Mouse (Mus musculus) forebrain, postnatal 0 days (tissue): ENCODE measurements at regions not wholly inside any gene's neighbourhood (a gene's known extent, or its start where the extent isn't known, plus 50 kb on each side); places are given as distances from the start of the nearest gene placed in this dataset.

Experiments
- ATAC-seq: fragments of 200-750 bp; cut with Nextera tagmentation; 2 replicates; pipeline ENCODE4 v1.8.0; 2017; ENCODE audit warnings: mild to moderate bottlenecking, moderate library complexity
- DNase-seq: peaks from one replicate; pipeline ENCODE4 v3.0.0-alpha.2; 2015
- H3K27ac ChIP-seq: fragments of 300-500 bp; sonication (generic); 2 replicates; pipeline ENCODE4 v1.5.1; 2014; ENCODE audit warnings: low read depth, mild to moderate bottlenecking, antibody characterized with exemption, low read length, moderate library complexity, mixed read lengths
- H3K27me3 ChIP-seq: fragments of 300-500 bp; sonication (generic); 2 replicates; pipeline ENCODE4 v1.6.1; 2014; ENCODE audit warnings: mild to moderate bottlenecking, low read length, mixed read lengths; ENCODE audit not compliant: insufficient read depth
- H3K36me3 ChIP-seq: fragments of 300-500 bp; sonication (generic); 2 replicates; pipeline ENCODE4 v1.6.1; 2014; ENCODE audit warnings: mild to moderate bottlenecking, moderate library complexity; ENCODE audit not compliant: insufficient read depth
- H3K4me1 ChIP-seq: fragments of 300-500 bp; sonication (generic); 2 replicates; pipeline ENCODE4 v1.6.1; 2014; ENCODE audit warnings: antibody characterized with exemption; ENCODE audit not compliant: insufficient read depth
- H3K4me2 ChIP-seq: fragments of 300-500 bp; sonication (generic); 2 replicates; pipeline ENCODE4 v1.6.1; 2014; ENCODE audit warnings: low read depth, mild to moderate bottlenecking, moderate library complexity
- H3K4me3 ChIP-seq: fragments of 300-500 bp; sonication (generic); 2 replicates; pipeline ENCODE4 v1.5.1; 2014; ENCODE audit warnings: low read depth, low read length, mixed read lengths
- H3K9ac ChIP-seq: fragments of 300-500 bp; sonication (generic); 2 replicates; pipeline ENCODE4 v1.6.1; 2014; ENCODE audit warnings: mild to moderate bottlenecking
- H3K9me3 ChIP-seq: fragments of 300-500 bp; sonication (generic); 2 replicates; pipeline ENCODE4 v1.6.1; 2016; ENCODE audit warnings: low read length
- CTCF ChIP-seq: sonication (generic); IDR thresholded peaks from 2 replicates; pipeline ENCODE4 v1.5.1; 2016; ENCODE audit warnings: antibody characterized with exemption, control low read depth, low read depth
- WGBS: fragments of 180-500 bp; shearing (Covaris S2); extraction: QIAGEN DNeasy Blood & Tissue Kit; methylation state at CpG from one replicate; pipeline ENCODE4 v1.1.7; 2014; 5-methylcytosine and 5-hydroxymethylcytosine counted together

DNA sequence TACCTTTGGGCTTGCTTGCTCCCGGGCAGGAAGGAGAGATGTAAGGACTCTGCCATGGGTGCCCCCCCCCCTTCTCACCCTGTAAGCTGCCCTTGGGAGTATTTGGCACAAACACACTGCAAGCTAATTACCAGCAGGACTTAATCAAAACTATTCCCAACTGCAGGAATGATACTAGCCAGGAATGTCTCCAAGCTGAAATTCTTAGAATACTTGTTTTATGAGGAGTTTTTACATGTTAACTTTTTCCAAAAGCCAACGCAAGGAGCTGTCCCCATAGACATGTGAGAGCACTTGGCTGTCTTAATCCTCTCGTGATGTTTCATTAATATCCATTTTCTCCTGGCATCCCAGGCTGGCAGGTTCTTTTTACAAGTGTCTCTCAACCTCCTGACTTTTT lies 155.6 kb upstream of the Irx6 start:
- no peak overlapping the region for H3K4me3 ChIP-seq
- no peaks in the 10 kb centered on the region for H3K36me3 ChIP-seq
- no peak overlapping the region for H3K27ac ChIP-seq
- DNase-seq: no peak
- ATAC-seq: no peak
- no peak overlapping the region for H3K4me2 ChIP-seq
- 79% methylated on average over 3 of the region's 3 CpGs for WGBS
- H3K27me3 ChIP-seq: no peaks in the 10 kb centered on the region
- H3K9ac ChIP-seq: no peak overlapping the region
- no peaks in the 10 kb centered on the region for H3K4me1 ChIP-seq
- H3K9me3 ChIP-seq: no peaks in the 10 kb centered on the region
- no peak for TF ChIP-seq CTCF

DNA sequence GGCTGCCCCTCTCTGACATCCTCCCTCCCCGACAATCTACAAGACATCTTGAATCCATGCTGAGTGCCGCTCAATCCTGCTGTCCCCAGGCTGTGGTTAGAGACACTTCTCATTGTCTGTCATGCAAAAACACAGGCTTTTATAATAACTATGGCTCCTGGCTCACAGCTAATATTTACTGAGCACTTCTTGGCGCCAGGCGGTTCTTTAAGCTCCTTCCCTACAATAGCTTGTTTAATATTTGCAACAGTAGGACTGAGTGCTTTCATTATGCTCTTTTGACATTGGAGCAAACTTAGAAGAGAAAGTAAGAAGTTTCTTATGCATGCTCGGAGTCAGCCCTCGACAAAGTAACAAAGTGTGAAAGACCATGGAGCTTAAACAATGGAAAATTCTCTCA lies 151.6 kb upstream of the Irx6 start:
- no peaks in the 10 kb centered on the region for H3K36me3 ChIP-seq
- no peaks in the 10 kb centered on the region for H3K27me3 ChIP-seq
- DNase-seq: no peak
- no peaks in the 10 kb centered on the region for H3K9me3 ChIP-seq
- ATAC-seq: no peak
- no peak overlapping the region for H3K4me2 ChIP-seq
- no peak overlapping the region for H3K9ac ChIP-seq
- WGBS: 67% methylated on average over 6 of the region's 6 CpGs
- no peak overlapping the region for H3K4me3 ChIP-seq
- TF ChIP-seq CTCF: no peak
- no peak overlapping the region for H3K27ac ChIP-seq
- no peaks in the 10 kb centered on the region for H3K4me1 ChIP-seq

DNA sequence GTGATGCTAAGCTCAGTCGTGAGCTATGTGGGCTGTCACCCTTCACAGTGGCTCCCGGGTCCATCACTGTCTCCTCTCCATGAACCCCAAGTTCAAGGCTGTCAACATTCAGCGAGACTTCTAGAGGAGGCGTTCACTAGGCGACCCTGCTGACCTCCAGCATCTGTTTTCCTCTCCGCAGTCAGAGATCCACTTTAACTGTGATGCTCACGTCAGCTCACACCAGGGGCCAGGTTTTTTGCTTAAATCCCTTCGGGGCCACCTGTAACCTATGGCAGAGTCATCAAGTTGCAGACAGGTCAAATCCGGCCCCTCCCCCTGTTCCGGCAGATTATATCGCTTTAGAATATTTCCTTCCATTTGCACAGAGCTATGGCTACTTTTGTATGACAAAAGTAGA lies 144.3 kb upstream of the Irx6 start:
- ATAC-seq (no peak), DNase-seq (no peak)
- H3K9me3 ChIP-seq: no peaks in the 10 kb centered on the region; the same call in 1 of the 2 replicates
- H3K36me3 ChIP-seq: no peaks in the 10 kb centered on the region
- H3K4me2 ChIP-seq: no peak overlapping the region
- H3K4me3 ChIP-seq: no peak overlapping the region
- H3K4me1 ChIP-seq: no peaks in the 10 kb centered on the region
- no peaks in the 10 kb centered on the region for H3K27me3 ChIP-seq
- no peak overlapping the region for H3K27ac ChIP-seq
- TF ChIP-seq CTCF: no peak
- no peak overlapping the region for H3K9ac ChIP-seq
- 82% methylated on average over 11 of the region's 11 CpGs for WGBS

DNA sequence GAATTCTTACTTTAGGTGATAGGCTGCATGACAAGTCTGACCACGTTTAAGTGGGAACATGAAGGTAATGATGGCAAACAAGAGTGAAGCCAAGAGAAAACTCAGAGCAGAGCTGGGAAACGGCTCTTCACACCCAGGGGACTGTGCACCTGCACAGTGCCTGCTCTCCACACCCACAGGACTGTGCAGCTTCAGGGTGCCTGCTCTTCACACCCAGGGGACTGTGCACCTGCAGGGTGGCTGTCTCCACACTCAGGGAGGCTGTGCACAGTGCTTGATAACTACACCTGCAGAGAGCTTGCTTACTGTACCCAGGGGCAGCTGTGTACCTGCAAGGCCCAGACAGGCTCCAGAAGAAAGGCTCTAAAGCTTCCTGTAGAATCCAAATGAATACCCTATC lies 133.5 kb upstream of the Irx6 start:
- TF ChIP-seq CTCF: no peak

GRCm38 (mm10) chr8:92545347-92546059 lies 128.6 kb upstream of the Irx6 start:
- whole genome bisulfite sequencing: 7% methylated on average over 17 of the region's 17 CpGs
- H3K36me3 ChIP-seq: no peaks in the 10 kb centered on the region
- H3K9ac ChIP-seq: no peak overlapping the region
- H3K4me1 ChIP-seq: no peaks in the 10 kb centered on the region
- no peak overlapping the region for H3K4me3 ChIP-seq
- no peaks in the 10 kb centered on the region for H3K9me3 ChIP-seq
- no peak for TF ChIP-seq CTCF
- H3K27me3 ChIP-seq: no peaks in the 10 kb centered on the region; the same call in 1 of the 2 replicates
- 0 out of 2 replicates have a peak overlapping the region, but pooled peaks have one; percentile 26 for H3K4me2 ChIP-seq
- peak; percentile 31 for DNase-seq
- no peak overlapping the region for H3K27ac ChIP-seq
- peak; percentile 65; the same call in 1 of the 2 replicates for ATAC-seq

More for the DNA sequence above, 133.5 kb upstream of the Irx6 start:
- Histone ChIP-seq H3K27me3 (no peaks in the 10 kb centered on the region; the same call in 1 of the 2 replicates), H3K4me3 (no peak overlapping the region), H3K9me3 (no peaks in the 10 kb centered on the region), H3K9ac (no peak overlapping the region), H3K27ac (no peak overlapping the region), H3K36me3 (no peaks in the 10 kb centered on the region), H3K4me1 (no peaks in the 10 kb centered on the region), H3K4me2 (no peak overlapping the region)
- DNase-seq (no peak), ATAC-seq (no peak)
- WGBS: 65% methylated on average over 2 of the region's 2 CpGs

DNA sequence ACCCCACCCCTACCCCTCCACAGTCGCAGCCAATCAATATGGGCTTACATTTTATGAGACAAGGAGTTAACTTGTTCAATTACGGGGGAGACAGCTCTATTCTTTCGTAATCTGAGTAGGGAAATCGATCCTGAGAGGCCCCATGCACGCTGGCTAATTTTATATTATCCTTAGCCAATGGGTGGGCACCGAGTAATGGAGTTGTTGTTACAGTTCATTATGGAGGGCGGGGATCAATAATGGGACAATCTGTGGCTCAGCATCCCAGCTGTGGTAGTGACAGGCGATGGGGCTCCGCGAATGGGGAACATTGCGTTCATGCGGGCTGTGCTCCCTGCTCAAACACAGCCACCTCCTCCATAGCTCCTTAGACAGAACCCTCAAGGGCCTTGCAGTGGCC lies 118.9 kb upstream of the Irx6 start:
- no peaks in the 10 kb centered on the region for H3K4me1 ChIP-seq
- H3K9ac ChIP-seq: no peak overlapping the region
- TF ChIP-seq CTCF: no peak
- ATAC-seq (no peak), DNase-seq (no peak)
- H3K27ac ChIP-seq: no peak overlapping the region
- H3K27me3 ChIP-seq: no peaks in the 10 kb centered on the region
- no peaks in the 10 kb centered on the region for H3K36me3 ChIP-seq
- H3K4me2 ChIP-seq: no peak overlapping the region
- H3K9me3 ChIP-seq: no peaks in the 10 kb centered on the region
- H3K4me3 ChIP-seq: no peak overlapping the region
- 72% methylated on average over 12 of the region's 12 CpGs for WGBS

DNA sequence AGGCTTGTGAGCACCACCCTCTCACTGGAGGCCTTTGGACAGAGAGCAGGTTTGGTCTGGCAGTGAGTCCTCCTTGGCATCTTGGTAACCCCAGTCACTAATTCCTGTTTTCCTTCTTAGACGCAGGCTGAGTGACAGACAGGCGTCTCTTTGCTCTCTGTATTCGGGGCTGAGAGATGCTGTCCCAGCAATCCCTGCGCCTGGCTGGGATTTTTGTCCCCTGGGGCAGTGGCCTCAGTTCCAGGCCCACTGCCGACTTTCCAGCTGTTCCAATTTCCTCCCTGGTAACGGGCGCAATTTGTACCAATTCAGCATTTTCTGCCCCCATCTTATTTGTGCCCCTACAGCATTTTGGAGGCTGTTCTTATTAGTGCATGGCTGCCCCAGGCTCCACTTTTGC lies 118.5 kb upstream of the Irx6 start:
- WGBS: 59% methylated on average over 7 of the region's 7 CpGs
- no peak for DNase-seq

More for the DNA sequence above, 118.5 kb upstream of the Irx6 start:
- Histone ChIP-seq H3K36me3 (no peaks in the 10 kb centered on the region), H3K4me2 (no peak overlapping the region), H3K9ac (no peak overlapping the region), H3K4me3 (no peak overlapping the region), H3K4me1 (no peaks in the 10 kb centered on the region), H3K27ac (no peak overlapping the region), H3K27me3 (no peaks in the 10 kb centered on the region), H3K9me3 (no peaks in the 10 kb centered on the region)
- TF ChIP-seq CTCF: no peak
- no peak for ATAC-seq
